Mouse (Mus musculus): ENCODE measurements around the gene Clca3b.

DNA sequence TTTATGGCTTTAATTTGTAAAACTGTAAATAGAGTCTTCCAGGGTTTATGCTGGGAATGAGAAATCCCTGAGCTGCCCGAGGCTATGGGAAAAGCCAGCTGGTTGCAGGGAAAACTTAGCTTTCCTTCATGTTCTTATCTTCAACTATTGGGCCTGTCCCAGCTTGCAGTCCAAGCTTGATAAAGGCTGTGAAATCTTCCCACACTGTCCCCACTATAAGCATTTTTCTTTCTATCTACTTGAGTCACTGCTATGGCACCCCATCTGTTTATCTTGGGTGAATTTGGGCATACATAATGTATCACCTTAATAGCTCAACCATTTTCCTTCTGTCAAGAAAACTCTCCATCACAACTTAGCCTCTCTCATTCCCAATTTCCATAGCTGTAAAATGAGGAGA lies 28.5 kb downstream of the Clca3b start:
- TF ChIP-seq POLR2A (IDR thresholded peaks at IDR 0.05; ENCODE audit: borderline replicate concordance, extremely low read depth, low read depth, low read length) (no peak), CTCF (IDR thresholded peaks at IDR 0.05; ENCODE audit: insufficient read depth, low read length) (no peak)

Measured in lung, adult 2 months (tissue).